Mouse (Mus musculus) cerebellum, adult 8-10 months (tissue): ENCODE measurements around the gene Ccdc77.
A peak's percentile ranks its signal among the peaks of the same experiment; 100 is the strongest.

Experiments used
- DNase-seq: peaks from one replicate; pipeline ENCODE4 v3.0.0; 2022

Ccdc77 gene

GRCm38 (mm10) chr6:120363688-120364522 lies at the start of gene Ccdc77, which contains the start of gene Kdm5a:
Gene Ccdc77 (minus strand): TSS chr6:120364374.
Gene Kdm5a (plus strand): TSS chr6:120364124.
- DNase-seq, result peak; percentile 91

GRCm38 (mm10) chr6:120403936-120404335 lies 39.8 kb upstream of the Ccdc77 start:
- DNase-seq, result no peak

DNA sequence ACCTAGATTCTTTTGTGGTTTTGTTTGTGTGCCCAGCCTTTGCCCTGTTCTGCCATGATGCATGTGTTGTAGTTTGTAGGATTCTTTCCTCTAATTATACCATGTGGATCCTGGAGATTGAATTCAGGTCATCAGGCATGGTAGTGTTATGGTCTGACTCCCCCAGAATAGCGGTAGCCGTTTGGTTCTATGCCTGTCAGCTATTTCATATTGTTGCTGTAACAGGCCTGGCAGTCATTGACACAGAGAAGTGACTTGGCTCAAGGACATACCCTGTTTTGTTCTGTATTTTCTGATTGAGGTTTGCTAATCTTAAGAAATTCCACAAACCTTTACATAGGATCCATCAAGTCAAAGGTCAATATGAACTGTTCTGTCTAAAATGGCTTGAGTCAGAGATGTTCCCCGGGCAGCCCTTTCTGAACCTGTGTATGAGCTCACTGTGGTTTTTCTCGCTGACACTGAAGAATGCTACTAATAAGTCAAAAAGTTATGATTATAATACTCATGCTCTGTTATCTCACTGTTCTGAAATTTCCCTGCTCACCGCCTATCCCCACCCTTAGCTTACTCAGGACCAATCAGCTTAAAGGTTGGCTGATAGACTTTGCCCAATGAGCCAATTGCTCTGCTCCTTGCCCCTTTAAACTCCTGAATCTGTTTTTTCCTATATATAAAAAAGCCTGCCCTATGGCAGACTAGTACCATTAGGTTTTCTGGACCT lies 31.6 kb upstream of the Ccdc77 start:
- no peak for DNase-seq

- DNase-seq, result no peak
Measured at GRCm38 (mm10) chr6:120392811-120393210, 28.6 kb upstream of the Ccdc77 start.

DNA sequence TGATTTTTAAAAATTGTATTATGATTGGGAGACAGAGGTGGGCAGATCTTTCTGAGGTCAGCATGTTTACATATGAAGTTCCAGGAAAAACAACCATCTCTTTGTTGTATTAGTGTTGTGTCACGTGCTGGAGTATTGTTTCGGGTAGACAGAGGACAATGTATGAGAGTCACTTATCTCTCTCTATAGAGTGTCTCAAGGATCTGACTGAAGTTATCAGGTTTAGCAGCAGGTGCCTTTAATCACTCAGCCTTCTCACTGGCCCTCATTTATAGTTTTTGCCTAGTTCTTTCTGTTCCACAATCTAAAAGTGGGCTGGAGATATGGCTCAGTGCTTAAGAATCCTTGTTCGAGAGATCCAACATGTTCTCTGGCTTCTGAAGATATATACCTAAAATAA lies 25.9 kb upstream of the Ccdc77 start:
- no peak for DNase-seq

GRCm38 (mm10) chr6:120376736-120377135 lies 12.6 kb upstream of the Ccdc77 start:
- no peak for DNase-seq

- DNase-seq, result no peak
Measured at GRCm38 (mm10) chr6:120365051-120365450, 877 bp upstream of the Ccdc77 start.

DNA sequence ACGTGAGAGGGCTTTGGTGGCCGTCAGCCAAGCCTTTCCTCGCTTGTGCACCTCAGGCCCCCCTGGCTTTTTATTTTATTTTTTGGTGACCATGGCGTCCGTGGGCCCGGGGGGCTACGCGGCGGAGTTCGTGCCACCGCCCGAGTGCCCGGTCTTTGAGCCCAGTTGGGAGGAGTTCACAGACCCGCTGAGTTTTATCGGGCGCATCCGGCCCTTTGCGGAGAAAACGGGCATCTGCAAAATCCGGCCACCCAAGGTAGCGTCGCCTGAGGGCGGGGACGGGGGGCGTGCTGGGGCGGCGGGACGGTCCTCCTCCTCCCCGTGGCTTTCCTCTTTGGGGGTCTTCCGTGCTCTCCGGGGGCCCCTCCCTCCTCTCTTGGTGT lies 340 bp upstream of the Ccdc77 start:
- no peak for DNase-seq

GRCm38 (mm10) chr6:120362774-120363687 lies 1.1 kb downstream of the Ccdc77 start:
- DNase-seq, result no peak

DNA sequence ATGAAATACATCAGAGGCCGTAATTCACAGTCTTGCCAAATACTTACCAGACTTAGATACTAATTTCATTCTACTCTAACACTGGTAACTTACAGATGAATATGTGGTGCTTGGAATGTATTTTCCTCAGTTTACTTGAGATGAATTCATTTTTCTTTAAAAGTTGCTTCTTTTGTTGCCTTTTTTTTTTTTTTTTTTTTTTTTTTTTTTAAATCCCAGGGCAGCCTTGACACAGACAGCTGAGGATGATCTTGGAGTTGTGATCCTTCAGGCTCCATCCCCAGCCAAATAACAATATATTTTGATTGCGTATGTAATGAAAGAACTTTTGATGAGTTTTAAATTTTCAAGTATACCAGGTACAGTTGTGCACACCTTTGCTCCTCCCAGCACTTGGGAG lies 2.0 kb downstream of the Ccdc77 start:
- DNase-seq, result no peak

GRCm38 (mm10) chr6:120356951-120357945 lies 6.9 kb downstream of the Ccdc77 start:
- DNase-seq, result peak; percentile 75

DNA sequence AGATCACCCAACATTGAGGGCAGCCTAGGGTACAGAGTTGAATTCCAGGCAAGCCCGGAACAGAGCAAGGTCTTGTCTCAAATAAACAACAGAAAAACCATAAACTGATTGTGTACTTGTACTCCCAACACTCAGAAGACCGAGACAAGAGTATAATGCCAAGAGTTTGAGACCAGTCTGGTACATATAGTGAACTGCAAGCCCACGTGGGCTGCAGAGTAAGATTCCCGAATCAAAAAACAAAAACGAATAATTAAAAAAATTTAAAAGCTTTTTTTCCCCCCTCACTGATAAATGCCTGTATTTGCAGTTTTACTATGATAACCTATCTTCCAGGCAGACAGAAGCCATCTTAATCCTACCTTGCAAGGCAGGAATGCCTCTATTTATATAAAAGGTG lies 7.7 kb downstream of the Ccdc77 start:
- DNase-seq, result no peak

GRCm38 (mm10) chr6:120349018-120349417 lies 15.2 kb downstream of the Ccdc77 start:
- DNase-seq, result no peak

- DNase-seq, result no peak
Measured at GRCm38 (mm10) chr6:120343992-120344391, 20.2 kb downstream of the Ccdc77 start.

DNA sequence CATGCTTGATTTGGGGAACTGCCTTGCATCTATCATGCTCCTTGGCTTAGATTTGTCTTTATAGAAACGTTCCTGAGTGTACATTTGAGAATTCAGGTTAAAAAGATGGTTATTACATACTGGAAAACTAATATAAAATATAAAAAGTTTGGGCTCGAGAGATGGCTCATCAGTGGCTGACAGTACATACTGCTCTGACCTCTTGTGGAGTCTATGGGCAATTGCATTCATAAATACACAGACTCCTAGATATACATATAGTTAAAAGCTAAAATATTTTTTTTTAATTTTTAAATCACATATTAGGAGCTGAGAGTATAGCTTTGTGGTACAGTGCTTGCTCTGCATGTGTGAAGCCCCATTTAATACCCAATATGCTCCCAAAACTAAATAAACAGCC lies 31.8 kb downstream of the Ccdc77 start:
- DNase-seq, result no peak

- peak; percentile 60 for DNase-seq
Measured at GRCm38 (mm10) chr6:120324295-120324927, 39.8 kb downstream of the Ccdc77 start.

DNA sequence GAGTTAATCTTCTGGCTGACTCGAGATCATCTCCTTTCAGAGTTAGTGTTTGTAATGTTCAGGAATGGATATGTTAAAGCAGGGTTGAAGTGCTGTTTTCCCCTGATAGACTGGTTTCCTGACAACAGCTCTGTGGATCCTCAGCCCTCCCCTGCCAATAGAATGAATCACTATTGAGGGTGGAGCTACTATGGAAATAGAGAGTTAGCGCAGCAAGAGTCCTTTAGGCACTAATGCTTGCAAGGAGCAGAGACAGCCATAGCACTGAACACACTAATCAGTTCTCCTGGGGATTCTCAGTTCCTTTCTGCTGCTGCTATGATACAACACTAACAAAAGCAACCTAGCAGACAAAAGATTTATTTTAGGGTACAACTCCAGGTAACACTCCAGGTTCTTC lies 43.8 kb downstream of the Ccdc77 start:
- DNase-seq, result no peak

- DNase-seq, result no peak
Measured at GRCm38 (mm10) chr6:120319129-120319528, 45.0 kb downstream of the Ccdc77 start.

DNA sequence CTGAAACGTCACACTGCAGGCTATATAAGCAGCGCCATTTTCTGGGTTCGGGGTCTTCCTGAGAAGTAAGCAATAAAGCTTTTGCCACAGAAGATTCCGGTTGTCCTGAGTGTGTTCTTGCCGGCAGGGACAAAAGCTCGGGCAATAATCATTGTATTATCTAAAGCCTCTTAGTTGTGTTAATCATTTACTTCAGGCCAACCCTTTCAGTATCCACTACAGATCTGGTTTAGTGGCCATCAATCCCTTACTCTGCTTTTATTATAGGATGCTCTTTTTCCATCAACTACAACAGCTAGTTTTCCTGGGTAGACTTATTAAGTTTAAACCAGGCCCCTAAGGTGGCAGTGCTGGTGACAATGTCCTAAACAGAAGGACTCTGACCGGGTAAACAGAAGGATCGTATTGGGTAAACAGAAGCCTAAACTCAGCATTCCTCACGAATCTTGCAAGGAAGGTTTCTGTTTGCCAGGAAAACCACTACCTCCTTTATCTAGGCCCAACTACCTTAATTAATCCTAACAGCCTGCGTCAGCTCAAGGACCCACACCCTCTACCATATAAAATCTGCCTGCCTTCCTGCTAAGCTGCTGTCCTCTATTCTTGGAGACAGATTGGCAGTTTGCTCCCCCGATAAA lies 45.8 kb downstream of the Ccdc77 start:
- no peak for DNase-seq

DNA sequence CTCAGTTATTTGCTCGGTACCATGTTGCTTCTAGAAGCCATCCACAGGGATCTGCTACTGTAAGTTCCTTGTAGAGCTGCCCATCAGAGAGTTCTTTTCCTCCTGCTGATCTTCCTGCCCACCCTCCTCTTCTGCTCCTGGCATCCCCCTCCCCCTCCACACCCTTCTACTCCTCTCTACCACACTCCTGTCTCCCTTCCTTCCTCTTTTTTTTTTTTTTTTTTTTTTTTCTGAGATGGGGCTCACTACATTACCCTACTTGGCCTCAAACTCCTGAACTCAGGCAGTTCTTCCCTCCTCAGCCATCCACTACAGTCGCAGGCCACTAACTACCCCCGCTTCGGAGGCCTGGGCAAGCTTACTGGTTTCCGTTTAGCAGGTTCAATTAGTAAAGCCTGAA lies 51.7 kb downstream of the Ccdc77 start:
- DNase-seq, result no peak

- DNase-seq, result no peak
Measured at GRCm38 (mm10) chr6:120309787-120310186, 54.4 kb downstream of the Ccdc77 start.
